Mouse (Mus musculus): ENCODE measurements around the gene Mettl8. TPM values are rescaled to one million over a fixed set of nuclear protein-coding genes. Genes with fewer than 3 reads are reported as not detected.

Gene Mettl8
- polyA plus RNA-seq, 2 experiments from 2014 or later, result 22.3 to 24.8 TPM

DNA sequence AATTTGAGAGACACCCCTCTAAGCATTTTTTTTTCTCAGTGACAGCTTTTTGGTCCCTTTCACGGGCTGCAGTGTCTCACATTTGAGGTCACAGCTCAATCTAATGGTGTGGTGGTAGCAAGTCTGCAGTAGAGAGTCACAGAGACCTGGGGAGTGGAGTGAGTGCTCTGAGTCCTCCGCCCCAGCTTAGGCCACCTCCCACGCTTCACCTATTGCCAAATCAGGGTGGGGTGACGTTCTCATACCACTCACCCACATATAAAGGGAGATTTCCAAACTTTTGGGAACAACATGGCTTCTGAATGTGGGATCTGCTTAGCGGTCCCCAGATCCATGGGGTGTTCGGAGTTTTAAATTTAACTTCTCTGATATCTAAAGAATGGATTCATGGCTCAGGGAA, 132.6 kb downstream of the Mettl8 start:
- no peak for ATAC-seq

DNA sequence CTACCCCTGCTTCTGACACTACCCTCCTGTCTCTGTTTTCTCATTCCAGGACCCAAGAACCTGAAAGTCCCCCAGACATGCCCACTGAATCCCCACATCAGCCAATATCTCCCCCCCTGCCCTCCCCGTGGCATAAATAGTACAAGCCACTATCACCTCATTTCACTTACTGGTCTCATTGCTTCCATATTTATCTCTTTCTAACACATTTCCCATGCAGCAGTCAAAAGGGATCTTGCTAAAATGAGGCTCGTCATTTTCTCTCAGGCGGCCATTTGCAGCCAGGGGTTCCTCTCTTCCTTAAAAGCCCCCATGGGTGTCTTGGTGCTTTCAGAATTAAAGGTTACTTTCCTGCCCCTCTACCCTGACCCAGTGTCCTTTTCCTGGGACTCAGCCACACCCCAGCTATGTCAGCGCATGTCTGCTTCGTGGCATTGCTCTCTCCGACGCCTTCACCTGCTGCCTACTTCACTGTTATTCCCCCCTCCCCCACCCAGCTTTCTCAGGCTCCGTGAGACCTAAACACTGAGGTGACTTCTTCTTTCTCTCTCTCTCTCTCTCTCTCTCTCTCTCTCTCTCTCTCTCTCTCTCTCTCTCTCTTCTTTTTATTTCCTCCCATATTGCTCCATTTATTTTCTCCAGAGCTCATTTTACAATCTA, 134.3 kb downstream of the Mettl8 start:
- ATAC-seq, result no peak

- no peak for ATAC-seq
These were observed 135.4 kb downstream of the Mettl8 start for GRCm38 (mm10) chr2:70919913-70920522.

DNA sequence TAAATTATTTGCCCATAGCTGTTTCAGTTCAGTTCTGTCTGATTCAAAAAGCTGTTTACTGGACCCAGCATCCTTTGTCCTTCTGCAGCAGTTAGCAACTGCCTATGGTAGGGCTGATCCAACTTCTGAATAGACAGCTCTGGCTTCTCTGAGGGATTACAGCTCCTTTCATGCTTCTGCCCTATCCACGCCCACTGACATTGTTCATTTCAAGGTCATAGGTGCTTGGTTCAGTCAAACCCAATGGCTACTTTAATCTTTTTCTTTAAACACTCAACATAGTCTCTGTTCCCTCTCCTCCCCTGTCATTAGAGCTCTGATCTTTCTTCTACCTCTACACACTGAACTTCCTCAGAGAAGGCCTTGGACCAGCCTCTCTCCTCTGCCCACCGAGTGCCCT, 136.9 kb downstream of the Mettl8 start:
- ATAC-seq, result no peak

Other genes starting within 250 kb of the Mettl8 start
- 10 to 100 TPM; 41.7 to 42.6 TPM for gene Tlk1, start 229.9 kb downstream of the Mettl8 start, polyA plus RNA-seq (2017; shearing (Covaris generic))
- gene Dcaf17, start 255 bp downstream of the Mettl8 start, polyA plus RNA-seq (2017; shearing (Covaris generic)), result 10 to 100 TPM; 25.2 to 27.4 TPM
- gene Cybrd1, start 62.3 kb upstream of the Mettl8 start, polyA plus RNA-seq (2017; shearing (Covaris generic)), result under 1 TPM; 0.25 to 0.26 TPM
- gene Dync1i2, start 156.1 kb upstream of the Mettl8 start, polyA plus RNA-seq (2017; shearing (Covaris generic)), result 10 to 100 TPM; 85.0 to 94.7 TPM